Mouse (Mus musculus) spleen, postnatal 10 days (tissue): ENCODE results near the gene Parp6.

Source experiments
- DNase-seq, 2 experiments: peaks; one replicate each; pipeline ENCODE4 v3.0.0; 2021 to 2022; ENCODE audit warnings: low spot score in 2 of 2

Parp6 gene

DNA sequence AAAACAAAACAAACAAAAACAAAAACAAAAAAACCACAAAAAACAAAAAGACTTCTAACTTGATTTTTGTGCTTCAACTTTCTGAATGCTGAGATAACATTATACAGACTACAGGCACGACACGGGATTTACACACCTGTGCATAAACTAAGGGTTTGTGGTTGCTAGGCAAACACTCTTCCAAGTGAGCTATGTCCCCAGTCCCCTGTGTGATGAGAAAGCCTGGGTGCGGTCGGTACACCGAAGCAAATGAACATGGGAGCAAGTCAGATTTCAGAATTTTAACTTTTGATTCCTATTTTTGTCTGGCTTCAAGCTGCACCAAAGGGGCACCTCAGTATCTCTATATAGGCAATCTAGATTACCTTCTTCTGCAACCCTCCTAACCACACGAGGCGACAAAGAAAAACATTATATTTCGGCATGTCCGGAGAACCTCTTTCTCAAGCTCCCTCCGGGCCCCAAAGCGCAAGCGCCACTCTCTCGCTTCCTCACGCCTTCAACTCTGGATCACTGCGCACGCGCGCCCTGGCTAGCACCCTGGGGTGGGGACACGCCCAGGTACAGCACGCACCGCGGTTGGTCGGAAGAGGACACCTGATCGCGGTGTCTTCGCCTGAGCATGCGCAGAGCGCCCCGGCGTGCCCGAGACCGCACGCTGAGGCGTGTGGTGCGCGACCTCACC is at the start of gene Parp6:
Parp6 (plus strand) TSS at position 663 of the 685 bp plus-strand sequence.
- peak; percentile 96 to 100 for DNase-seq

DNA sequence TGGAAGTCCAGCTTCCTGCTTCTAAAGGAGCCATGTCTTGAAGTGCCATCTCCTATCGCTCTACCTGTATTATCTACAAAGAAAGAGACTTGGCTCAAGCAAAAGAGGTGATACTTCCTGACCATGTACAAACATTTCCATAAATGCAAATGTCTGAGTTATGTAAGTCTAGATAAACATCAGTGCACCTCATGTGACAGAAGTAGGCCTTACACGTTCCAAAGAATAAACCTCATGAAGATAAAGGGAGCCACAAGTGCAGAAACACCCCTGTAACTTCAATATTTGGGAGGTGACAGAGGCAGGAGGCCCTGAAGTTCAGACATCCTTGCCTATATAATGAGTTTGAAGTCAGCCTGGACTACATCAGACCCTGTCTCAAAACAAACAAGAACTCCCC is 45.2 kb upstream of the Parp6 start:
- no peak for DNase-seq

DNA sequence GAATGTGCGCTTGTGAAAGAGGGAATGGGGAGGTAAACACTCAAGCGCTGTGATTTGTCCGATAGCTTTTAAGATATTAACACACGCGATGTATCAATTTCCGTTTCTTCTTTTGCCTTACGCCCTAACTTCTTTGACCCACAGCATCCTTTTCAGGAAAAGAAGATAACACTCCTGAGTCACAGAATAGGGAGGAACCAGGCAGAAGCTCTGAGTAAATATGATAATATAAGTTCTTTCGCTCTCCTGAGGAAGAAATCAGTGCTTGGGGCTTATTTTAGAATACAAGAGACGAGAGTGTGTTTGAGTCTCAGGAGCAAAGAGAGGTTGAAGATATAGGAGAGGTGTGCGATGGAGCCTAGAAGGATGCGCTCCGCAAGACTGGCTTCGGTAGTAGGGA is 39.7 kb upstream of the Parp6 start:
- no peak for DNase-seq

DNA sequence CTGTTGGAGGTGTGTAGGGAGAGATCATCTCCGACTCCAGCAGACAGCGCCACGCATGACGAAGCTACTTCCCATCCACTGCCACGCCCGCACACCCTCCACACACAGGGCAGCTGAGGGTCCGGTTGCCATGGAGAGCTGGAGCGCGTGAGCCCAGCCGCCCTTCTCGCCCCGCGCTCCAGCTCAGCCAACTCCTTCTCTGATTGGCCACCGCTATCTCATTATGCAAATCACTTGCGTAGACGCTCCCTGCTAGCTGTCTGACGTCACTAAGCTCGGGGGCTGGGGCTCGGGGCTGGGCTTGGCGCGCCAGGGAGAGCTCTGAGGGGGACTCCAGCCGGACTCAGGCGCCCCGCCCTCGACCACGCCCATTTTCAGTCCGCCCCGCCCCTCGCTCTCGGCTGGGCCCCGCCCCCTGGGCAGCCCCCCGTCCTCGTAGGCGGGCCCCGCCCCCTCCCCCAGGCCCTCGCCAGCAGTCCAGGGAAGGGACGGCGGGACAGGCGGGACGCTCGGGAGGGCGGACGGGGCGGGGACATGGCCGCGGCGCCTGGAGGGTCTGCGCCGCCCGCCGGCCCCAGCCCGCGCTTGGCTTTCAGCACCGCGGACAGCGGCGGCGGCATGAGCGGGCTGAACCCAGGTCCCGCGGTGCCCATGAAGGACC is 39.1 kb upstream of the Parp6 start, which contains the start of gene Celf6:
Celf6 (plus strand) TSS at position 74 of the 661 bp plus-strand sequence.
- peak; percentile 34 to 71 for DNase-seq

DNA sequence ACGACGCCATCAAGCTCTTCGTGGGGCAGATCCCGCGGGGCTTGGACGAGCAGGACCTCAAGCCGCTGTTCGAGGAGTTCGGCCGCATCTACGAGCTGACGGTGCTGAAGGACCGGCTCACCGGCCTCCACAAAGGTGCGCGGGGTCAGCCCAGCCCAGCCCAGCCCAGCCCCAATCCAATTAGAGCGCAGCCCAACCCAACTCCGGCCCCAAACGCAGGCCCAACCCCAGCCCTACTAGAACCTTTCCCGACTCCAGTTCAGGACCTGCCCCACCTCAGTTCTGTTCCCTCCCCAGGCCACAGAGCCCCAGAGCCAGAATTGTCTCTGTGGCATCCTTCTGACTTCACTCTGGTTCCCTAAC is 38.6 kb upstream of the Parp6 start:
- DNase-seq, result no peak

DNA sequence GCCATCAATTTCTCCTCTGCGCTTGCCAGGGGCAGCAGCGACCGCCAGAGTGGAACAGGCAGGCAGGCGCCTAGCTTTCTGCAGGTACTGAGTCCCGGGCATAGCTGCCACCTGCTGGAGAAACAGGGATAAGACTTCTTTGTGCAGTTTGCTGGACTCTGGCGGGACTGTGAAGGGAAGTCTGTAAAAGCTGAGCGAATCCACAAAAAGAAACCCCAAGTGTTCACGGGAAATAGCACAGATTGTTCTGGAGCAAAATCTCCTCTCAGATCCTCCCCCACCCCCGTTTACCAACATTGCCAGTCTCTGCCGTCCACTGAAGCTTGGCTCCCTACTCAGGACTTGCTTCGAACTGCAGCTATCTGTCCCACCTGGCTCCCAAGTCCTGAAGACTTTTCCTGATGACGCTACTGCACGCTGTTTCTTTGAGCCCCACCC is 32.2 kb upstream of the Parp6 start:
- peak; percentile 23 to 67 for DNase-seq

DNA sequence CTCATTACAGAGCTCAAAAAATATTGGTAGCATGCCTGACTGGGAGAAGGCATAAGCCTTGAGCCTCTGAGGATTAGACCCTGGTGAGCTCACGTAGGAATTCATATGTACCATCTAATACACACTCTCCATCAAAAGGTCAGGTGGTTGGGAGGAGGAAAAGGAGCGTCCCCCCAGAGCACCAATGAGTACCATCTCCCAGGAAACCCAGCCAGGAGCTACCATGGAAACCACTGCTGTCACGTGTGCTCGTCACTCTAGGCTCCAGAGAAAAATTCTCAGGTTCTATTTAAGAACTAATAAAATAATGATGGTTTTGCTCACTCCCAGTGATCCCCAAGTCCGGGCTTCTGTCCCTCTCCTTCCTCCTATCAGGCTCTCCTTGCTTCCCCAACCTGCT is 28.8 kb upstream of the Parp6 start:
- no peak for DNase-seq

DNA sequence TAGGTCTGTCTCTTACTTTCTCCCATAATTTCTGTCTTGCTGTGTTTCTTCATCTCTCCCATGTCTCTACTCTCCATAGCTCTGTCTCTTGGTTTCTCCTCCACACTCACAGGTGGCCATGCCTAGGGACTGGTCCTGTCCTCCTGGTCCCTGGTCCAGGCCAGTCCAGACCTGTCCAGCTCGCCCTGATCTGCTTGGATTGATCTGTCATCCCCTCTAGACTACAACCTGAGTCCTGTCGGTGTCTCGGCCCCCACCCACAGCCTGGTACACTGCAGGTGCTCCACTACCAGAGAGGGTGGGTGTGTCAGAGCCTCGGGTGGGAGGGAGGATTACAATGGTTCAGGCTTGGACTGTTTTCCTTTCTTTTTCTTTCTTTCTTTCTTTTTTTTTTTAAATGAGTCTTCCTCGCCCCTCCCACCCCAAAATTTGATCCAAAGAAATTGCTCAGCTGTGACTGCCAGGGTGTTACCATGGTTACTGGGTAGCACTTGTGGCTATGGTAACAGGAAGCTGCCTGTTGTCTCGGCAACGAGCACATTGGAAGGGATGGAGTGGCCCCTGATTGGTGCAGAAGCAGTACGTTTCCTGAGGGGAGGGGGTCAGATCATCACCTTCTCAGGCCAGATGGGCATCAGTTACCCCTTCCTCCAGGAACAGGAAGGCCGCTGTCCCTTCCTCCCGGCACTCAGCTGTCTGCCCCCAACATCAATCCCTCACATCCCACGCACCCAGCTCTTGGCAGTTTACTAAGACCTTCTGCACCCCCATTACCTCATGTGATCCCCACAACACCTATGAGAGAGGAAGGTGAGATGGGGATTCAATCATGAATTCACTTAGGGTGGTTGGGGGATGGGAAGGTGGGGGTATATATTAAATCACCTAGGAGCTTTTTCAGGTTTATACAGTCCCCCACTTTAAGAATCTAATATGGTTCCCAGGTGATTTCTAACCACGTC is 28.1 kb upstream of the Parp6 start:
- no peak for DNase-seq

DNA sequence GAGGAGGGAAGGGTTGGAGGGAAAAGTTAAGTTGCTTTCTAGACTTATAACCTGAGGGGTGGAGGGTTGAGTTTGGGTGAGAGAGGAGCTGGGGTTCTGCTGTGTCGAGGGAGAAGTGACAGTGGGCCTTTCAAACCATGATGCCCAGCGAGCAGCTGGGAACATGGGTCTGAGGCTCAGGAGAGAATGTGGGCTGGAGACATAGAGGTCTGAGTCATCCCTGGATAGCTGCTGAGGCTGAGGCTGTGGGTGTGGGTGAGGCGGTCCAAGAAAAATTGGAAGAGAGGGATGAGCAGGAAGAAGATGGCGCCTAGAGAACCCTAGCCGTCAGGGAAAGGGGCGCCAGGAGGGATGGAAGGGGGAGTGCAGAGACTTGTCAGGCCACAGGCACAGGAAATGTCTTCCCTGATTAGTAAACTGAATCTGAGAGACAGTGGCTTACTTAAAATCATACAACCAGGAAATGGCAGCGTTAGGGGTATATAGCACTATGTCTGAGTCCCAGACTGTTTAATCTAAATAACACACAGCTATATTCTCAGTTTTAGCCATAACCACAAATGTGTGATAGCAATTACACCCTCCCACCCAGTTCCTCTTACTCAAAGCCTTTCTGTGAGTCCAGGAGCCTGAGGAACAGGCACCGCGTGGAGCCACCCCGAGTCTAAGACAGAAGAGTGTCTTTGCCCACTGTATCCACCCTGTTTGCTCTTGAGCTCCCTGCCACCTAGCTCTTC is 27.2 kb upstream of the Parp6 start:
- DNase-seq, result no peak

DNA sequence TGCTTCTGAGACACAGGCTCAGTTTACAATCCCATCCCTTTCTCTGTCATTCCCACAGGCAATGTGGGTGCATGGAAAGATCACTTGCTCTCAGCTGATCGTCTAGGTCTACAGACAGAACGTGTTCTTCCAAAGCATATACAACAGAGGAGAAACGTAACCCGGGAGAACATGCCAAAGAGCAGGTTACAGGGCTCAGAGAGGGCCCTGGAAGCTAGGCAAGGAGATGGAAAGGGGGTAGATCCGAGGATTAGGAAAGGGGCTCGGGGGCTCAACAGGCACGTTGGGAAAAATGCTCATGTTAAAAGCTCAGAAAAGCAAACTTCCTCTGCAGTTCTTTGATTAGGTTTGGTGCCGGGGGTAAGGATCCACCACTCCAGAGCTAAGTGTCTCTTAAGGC is 15.4 kb upstream of the Parp6 start:
- DNase-seq, result no peak

DNA sequence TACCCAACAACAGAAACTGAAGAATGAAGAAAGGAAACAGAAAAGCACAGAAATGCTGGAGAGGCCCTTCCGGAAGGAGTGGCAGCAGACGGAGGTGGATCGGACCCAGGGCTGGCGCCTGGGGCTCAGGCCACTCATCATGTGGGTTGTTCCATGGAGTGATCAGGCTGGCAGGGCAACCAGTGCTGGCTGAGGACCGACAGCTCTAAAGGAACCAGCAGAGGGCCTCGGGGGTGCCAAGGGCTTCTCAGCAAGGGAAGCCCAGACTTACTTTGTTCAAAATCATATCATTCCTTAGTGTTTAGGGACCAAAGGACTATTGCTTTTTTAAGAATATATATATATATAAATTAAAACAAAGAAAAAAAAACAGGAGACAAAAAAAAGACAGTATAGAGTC is 11.1 kb upstream of the Parp6 start:
- DNase-seq, result no peak

DNA sequence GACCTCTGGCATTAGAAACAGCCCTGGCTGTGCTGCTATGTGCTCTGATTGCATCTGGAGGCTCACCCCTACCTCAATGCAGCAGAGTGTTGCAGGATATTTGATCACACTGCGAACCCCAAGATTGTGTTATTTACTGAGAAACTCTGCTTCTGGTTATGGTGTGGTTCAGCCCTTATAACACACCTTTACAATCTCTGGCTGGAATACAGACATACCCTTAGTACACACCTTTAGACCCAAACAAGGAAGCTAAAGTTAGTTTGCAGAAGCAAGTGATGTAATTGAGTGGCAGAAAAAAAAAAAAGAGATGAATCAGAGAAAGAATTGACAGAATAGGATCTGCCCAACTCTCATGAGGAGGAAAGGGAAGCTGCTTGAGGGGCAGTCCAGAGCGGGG is 6.1 kb upstream of the Parp6 start:
- no peak for DNase-seq

DNA sequence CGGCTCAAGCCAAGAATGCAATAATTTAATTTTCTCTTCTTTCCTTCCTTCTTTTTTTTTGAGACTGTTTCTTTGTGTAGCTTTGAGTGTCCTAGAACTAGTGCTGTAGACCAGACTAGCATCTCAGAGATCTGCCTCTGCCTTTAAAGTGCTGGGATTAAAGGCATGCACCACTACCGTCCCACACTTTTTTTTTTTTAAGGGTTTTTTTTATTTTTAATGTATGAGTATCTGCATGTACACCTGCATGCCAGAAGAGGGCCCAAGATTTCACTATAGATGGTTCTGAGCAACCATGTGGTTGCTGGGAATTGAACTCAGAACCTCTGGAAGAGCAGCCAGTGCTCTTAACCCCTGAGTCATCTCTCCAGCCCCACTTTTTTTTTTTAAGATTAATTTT is 1.3 kb upstream of the Parp6 start:
- DNase-seq, result no peak

DNA sequence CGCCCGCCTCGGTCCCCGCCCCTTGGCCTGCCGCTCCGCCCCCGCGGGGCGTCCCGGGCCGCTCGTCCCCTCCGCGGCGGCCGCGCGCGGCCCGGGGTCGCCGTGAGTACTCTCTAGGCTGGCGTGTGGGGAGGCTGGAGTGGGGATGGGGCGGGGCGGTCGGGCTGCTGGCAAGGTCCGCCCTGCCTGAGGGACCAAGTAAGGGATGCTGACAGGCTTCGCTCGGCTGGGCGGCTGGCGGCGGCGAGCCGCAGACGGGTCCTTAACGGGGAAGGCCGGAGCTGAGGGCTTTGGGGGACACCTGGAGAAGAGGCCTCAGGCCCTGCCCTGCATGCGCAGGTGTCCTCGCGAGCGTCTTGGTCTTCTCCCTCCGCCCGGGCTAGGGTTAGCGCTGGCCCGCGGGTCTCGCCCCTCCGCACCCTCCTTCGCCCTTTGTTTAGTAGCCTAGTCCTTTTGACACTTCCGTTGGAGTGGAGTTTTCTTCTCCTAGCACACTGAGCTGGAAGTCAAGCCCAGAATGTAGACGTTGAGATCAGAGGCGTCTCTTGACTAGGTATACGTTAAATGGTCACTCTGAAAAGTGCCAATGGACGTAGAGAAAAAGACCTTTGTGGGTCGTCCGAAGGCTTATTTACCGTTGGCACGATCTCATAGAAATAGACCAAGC is 356 bp downstream of the Parp6 start:
- no peak for DNase-seq

DNA sequence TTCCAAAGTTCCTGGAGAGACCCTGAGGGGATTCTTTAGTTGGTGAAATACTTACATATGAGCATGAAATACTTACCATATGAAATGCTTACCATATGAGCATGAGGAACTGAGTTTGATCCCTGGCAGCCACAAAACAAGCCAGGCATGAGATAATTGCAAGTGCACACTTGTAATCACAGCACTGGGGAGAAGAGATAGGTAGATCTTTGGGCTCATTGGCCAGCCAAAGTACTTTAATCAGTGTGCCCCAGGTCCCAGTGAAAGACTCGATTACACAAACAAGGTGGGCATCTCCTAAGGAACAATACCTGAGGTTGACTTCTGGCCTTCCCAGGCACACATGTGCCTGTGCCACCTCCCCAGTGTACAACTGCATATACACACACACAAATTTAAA is 21.3 kb downstream of the Parp6 start:
- DNase-seq, result no peak

DNA sequence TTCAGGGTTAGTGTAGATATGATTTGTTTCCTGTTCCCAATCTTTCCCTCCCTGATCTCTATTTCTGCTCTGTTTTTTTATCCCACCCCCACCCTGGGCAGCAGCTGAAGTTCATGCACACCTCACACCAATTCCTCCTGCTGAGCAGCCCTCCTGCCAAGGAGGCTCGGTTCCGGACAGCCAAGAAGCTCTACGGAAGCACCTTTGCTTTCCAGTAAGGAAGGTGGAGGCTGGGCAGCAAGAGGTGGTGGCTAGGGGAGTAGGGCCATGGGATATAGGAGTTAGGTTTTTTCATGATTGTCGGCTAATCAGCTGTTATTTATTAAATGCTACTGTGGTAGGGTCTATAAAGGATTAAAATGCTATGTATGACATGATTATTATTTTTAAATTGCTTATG is 22.9 kb downstream of the Parp6 start:
- DNase-seq, result no peak

DNA sequence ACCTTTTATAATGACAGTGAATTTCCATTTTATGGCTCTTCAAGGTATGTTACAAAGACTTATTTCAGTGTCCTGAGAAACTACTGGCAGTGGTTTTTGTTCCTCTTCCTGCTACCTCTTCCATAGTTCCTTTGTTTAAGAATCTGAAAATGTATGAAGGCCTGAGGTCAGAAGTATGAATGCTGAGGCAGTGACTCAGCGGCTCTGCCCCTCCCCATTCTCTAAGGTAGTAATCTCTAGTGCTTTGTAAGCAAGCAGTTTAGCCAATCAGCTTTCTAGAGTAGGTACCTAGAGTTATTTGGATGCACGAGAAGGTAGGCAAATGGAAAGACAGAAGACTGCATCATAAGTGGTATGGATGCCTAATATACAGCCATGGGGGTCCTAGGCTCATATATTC is 24.2 kb downstream of the Parp6 start:
- no peak for DNase-seq

DNA sequence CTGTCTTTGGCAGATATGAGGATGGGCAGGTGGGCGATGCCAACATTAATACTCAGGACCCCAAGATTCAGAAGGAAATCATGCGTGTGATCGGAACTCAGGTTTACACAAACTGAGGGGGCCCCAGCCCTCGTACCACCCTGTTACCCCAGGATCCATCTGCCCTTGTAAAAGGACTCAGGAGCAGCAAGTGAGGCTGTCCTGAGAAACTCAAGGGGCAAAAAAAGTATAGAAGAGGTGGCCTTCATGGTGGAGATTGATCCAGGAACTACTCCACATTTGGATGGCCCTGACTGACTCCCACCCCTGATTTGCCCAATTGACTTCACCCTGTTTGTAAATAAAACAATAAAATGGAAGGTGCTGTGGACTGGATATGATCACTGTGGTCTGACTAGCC is 32.8 kb downstream of the Parp6 start:
- DNase-seq, result no peak

DNA sequence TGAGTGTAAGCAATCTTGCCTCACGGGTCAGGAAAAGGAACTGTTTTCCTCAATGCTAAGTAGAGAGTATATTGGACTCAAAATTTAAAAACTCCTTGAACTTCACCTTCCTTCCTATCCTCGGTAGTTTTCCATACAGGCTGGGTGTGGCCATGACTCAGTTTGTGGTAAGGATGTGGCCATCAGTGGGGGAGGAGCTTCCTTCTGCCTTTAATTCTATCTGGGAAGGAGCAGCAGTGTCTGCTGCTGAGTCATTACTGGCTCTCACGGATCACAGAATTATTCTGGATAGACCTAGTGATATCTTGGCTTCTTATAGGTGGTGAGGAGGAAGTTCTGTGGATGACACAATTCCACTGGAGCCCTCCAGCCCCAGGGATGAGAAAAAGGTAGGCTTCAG is 36.3 kb downstream of the Parp6 start:
- no peak for DNase-seq

DNA sequence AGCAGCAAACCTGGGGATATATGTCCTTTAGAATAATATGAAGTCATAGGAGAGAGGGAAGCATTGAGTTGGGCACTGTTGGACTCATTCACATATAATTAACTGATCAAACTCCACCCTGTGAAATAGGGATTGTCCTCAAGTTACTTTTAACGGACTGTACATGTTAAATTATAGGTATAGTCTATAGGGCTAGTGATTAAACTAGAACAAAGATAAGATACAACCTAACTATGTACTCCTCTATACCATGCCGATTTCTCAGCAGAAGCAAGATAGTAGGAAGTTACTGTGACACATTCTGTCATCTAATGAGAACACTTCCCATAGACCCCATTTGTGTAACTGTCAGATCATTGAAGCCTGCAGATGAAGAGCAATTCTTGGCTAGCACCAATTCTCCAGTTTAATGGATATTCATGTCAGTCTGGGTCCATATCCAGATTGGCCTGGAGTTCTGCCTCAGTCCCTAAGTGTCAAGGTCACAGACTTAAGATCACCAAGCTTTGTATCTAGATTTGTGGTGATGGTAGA is 37.4 kb downstream of the Parp6 start:
- no peak for DNase-seq
